Mouse (Mus musculus): Measurements from ENCODE around the gene Thsd4.

DNA sequence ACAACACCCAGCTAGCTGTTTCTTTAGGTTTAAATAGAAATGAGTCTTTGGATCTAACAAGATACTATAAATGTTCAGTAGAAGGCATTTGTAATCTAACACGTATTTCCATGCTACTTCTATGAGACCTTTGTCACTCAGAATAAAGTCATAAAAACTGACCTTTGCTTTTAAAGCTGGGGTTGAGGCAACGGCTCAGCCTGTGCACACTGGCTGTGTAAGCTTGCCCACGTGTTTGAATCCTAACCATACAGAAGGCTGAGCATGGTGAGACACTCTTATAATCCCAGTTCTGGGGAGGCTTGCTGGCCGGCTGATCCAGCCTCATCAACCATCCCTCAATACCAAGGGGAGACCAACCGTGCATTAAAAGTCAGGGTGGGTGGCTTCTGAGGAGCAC, 214.4 kb downstream of the Thsd4 start:
- TF ChIP-seq GATA1 (IDR thresholded peaks at IDR 0.05; ENCODE audit: borderline replicate concordance, low read length) = no peak
- TF ChIP-seq FLI1 (IDR thresholded peaks at IDR 0.05; ENCODE audit: low read length) = no peak
